Mouse (Mus musculus): ENCODE measurements around the gene Phactr3. TPM values are rescaled to one million over a fixed set of nuclear protein-coding genes. Genes with fewer than 3 reads are reported as not detected.

Gene Phactr3
- polyA plus RNA-seq, 1 experiment from 2014 or later, result 0.04 TPM

- Histone ChIP-seq H3K4me2 (ENCODE audit: low read depth, low read length) (no peak overlapping the region), H3K4me1 (ENCODE audit: control insufficient read depth, low read depth, low read length) (no peaks in the 10 kb centered on the region), H3K36me3 (ENCODE audit: control insufficient read depth, insufficient read depth) (no peaks in the 10 kb centered on the region), H3K27ac (ENCODE audit: low read length) (no peak overlapping the region), H3K27me3 (ENCODE audit: control insufficient read depth, insufficient read depth, low read depth, low read length) (peaks cover 15% of the 10 kb centered on the region), H3K9me3 (replicated peaks; ENCODE audit: control insufficient read depth, low read length) (no peaks in the 10 kb centered on the region), H3K4me3 (ENCODE audit: low read depth, low read length) (no peak overlapping the region), H3K9ac (ENCODE audit: low read depth, low read length) (no peak overlapping the region)
- 63% methylated on average over 8 of the region's 8 CpGs for WGBS (ENCODE audit: insufficient replicate concordance)
- no peak for ATAC-seq (ENCODE audit: low read depth)
Observed at GRCm38 (mm10) chr2:178120651-178121374, 2.0 kb downstream of the Phactr3 start.

DNA sequence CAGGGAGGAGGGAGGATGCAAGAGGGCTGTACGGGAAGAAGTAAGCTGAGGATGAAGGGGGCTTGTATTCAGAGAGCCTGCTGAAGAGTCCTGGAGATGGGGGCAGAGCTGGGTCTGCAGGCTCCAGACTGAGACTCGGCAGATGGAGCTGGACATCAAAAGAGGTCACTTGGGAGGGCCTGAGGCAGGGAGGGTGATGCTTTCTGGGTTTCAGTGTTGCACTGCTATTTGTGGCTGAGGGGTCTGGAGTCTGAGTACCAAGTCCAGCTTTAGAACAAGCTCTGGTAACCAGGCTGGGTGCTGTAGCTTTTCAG lies 2.6 kb downstream of the Phactr3 start:
- Histone ChIP-seq H3K4me2 (ENCODE audit: low read depth, low read length) (no peak overlapping the region), H3K27me3 (ENCODE audit: control insufficient read depth, insufficient read depth, low read depth, low read length) (peaks cover 15% of the 10 kb centered on the region), H3K27ac (ENCODE audit: low read length) (no peak overlapping the region), H3K36me3 (ENCODE audit: control insufficient read depth, insufficient read depth) (no peaks in the 10 kb centered on the region), H3K9ac (ENCODE audit: low read depth, low read length) (no peak overlapping the region), H3K4me3 (ENCODE audit: low read depth, low read length) (no peak overlapping the region), H3K9me3 (replicated peaks; ENCODE audit: control insufficient read depth, low read length) (no peaks in the 10 kb centered on the region), H3K4me1 (ENCODE audit: control insufficient read depth, low read depth, low read length) (no peaks in the 10 kb centered on the region)
- no peak for ATAC-seq (ENCODE audit: low read depth)
- 54% methylated on average over 2 of the region's 2 CpGs for WGBS (ENCODE audit: insufficient replicate concordance)

DNA sequence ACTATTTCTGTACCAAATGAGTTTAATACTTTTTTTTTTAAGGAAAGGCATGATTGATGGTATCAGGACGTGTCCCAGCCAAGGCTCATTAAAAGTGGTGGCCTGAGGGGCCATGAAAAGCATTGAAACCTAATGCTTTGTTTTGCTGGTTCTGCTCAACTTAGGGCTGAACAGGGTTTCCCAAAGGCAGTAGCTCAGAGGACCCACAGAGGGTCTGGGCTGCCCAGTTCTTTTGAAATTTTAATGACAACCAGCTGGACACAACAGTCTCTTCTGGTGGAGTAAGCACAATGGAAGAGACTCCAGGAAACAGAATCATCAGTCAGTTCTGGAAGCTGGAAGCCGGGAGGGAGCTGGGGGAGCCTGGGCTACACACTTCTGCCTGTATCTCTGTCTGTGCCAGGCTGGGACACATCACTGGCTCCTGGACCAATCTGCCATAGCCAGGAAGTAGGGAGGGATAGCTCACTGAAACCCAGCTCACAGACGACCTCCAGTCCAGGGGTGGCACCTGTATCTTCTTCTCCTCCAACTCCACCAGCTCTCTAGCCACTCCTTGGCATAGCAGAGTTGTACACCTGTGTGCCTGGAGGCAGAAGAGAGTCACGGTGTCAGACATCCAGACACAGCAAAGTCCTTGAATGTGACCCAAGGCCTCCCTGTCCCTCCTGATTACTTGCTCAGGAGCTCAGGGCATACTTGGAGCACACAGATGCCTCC lies 3.3 kb downstream of the Phactr3 start:
- Histone ChIP-seq H3K36me3 (ENCODE audit: control insufficient read depth, insufficient read depth) (no peaks in the 10 kb centered on the region), H3K27ac (ENCODE audit: low read length) (no peak overlapping the region), H3K4me1 (ENCODE audit: control insufficient read depth, low read depth, low read length) (no peaks in the 10 kb centered on the region), H3K9me3 (replicated peaks; ENCODE audit: control insufficient read depth, low read length) (no peaks in the 10 kb centered on the region), H3K4me3 (ENCODE audit: low read depth, low read length) (no peak overlapping the region), H3K9ac (ENCODE audit: low read depth, low read length) (no peak overlapping the region), H3K27me3 (ENCODE audit: control insufficient read depth, insufficient read depth, low read depth, low read length) (peaks cover 15% of the 10 kb centered on the region), H3K4me2 (ENCODE audit: low read depth, low read length) (no peak overlapping the region)
- ATAC-seq (ENCODE audit: low read depth), result no peak
- 35% methylated on average over 4 of the region's 4 CpGs for WGBS (ENCODE audit: insufficient replicate concordance)

DNA sequence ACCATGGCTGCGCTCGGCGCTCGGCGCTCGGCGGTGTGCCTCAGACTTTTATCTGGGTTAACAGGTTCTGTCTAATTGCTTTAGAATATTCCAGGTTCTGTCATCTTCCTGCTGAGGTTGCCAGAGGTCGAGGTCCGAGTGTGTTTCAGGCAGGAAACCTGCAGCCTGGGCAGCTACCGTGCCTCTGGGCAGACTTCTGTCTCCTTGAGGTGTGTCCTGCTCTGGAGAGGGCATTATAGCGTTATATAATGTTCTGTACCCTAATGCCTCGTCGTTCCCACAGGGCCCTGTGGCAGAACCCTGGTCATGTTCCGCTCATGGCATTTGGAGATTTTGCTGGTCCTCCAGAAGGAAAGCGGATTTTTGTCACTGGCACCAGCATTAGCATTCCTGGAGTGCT lies 4.7 kb downstream of the Phactr3 start:
- Histone ChIP-seq H3K4me1 (ENCODE audit: control insufficient read depth, low read depth, low read length) (no peaks in the 10 kb centered on the region), H3K4me2 (ENCODE audit: low read depth, low read length) (no peak overlapping the region), H3K36me3 (ENCODE audit: control insufficient read depth, insufficient read depth) (no peaks in the 10 kb centered on the region), H3K4me3 (ENCODE audit: low read depth, low read length) (no peak overlapping the region), H3K27me3 (ENCODE audit: control insufficient read depth, insufficient read depth, low read depth, low read length) (peaks cover 11% of the 10 kb centered on the region), H3K9ac (ENCODE audit: low read depth, low read length) (no peak overlapping the region), H3K9me3 (replicated peaks; ENCODE audit: control insufficient read depth, low read length) (no peaks in the 10 kb centered on the region), H3K27ac (ENCODE audit: low read length) (no peak overlapping the region)
- ATAC-seq (ENCODE audit: low read depth), result no peak
- WGBS (ENCODE audit: insufficient replicate concordance), result 54% methylated on average over 15 of the region's 15 CpGs

DNA sequence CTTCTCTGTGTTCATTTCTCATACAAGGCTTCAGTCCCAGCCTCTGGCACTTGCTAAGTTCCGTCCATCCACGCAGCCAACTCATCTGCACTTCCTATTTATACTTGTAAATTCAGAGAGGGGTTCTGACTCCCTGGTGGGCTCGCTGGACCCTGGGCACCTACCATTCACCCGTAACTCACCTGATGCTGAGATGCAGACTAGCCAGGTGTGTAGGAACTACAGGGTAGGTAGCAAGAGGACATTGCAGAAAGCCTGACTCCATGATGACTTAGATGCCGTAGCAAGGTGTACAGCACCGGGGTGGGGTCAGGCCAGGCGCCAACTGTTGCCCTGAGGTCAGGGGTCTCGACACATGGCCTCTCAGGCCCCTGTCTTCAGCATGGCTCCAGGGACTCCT lies 6.7 kb downstream of the Phactr3 start:
- Histone ChIP-seq H3K4me2 (ENCODE audit: low read depth, low read length) (no peak overlapping the region), H3K9ac (ENCODE audit: low read depth, low read length) (no peak overlapping the region), H3K4me1 (ENCODE audit: control insufficient read depth, low read depth, low read length) (no peaks in the 10 kb centered on the region), H3K36me3 (ENCODE audit: control insufficient read depth, insufficient read depth) (no peaks in the 10 kb centered on the region), H3K27me3 (ENCODE audit: control insufficient read depth, insufficient read depth, low read depth, low read length) (no peaks in the 10 kb centered on the region), H3K9me3 (replicated peaks; ENCODE audit: control insufficient read depth, low read length) (no peaks in the 10 kb centered on the region), H3K4me3 (ENCODE audit: low read depth, low read length) (no peak overlapping the region), H3K27ac (ENCODE audit: low read length) (no peak overlapping the region)
- no peak for ATAC-seq (ENCODE audit: low read depth)
- 62% methylated on average over 8 of the region's 8 CpGs for WGBS (ENCODE audit: insufficient replicate concordance)

DNA sequence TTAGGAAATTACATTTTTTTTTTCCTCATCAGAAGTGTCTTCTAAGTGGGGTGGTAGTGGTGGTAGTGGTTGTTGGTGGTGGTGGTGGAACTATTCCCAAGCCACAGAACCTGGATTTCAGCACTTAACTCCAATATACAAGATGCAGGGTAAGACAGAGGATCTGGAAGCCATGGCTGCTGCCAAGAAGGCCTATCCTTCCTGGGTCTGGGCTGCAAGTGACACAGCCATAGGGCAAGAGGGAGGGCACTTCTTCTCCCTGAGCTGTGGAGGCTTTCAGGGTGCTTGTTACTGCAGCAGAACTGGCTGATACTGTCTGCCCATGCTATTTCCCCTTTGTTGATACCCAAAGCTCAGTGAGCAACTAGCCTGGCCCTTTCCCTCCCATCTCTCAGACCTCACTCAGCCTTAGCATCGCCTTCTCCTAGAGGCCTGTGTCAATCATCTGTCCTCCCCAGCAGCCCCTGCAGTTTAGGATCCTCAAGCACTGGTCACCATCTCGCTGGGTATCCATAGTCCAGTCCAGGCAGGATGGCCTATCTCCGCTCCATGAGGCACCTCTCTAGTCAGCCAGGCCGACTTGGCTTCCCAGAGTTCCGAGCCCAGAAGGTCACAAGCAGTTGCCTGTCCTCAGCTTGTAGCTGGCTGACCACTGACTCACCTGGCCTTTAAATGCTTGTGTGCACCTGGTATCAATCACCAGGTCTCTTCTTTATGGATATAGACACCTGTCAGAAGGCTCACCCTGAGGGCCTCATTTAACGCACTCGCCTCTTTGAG lies 7.5 kb downstream of the Phactr3 start:
- Histone ChIP-seq H3K9me3 (replicated peaks; ENCODE audit: control insufficient read depth, low read length) (no peaks in the 10 kb centered on the region), H3K4me3 (ENCODE audit: low read depth, low read length) (no peak overlapping the region), H3K36me3 (ENCODE audit: control insufficient read depth, insufficient read depth) (no peaks in the 10 kb centered on the region), H3K27ac (ENCODE audit: low read length) (no peak overlapping the region), H3K27me3 (ENCODE audit: control insufficient read depth, insufficient read depth, low read depth, low read length) (no peaks in the 10 kb centered on the region), H3K4me1 (ENCODE audit: control insufficient read depth, low read depth, low read length) (no peaks in the 10 kb centered on the region), H3K4me2 (ENCODE audit: low read depth, low read length) (no peak overlapping the region), H3K9ac (ENCODE audit: low read depth, low read length) (no peak overlapping the region)
- ATAC-seq (ENCODE audit: low read depth), result no peak
- 73% methylated on average over 7 of the region's 7 CpGs for whole genome bisulfite sequencing (ENCODE audit: insufficient replicate concordance)

GRCm38 (mm10) chr2:178128594-178128993 lies 9.8 kb downstream of the Phactr3 start:
- 41% methylated on average over 5 of the region's 5 CpGs for WGBS (ENCODE audit: insufficient replicate concordance)
- ATAC-seq (ENCODE audit: low read depth), result no peak
- H3K9ac ChIP-seq (ENCODE audit: low read depth, low read length), result no peak overlapping the region
- no peak overlapping the region for H3K4me3 ChIP-seq (ENCODE audit: low read depth, low read length)
- no peak overlapping the region for H3K4me2 ChIP-seq (ENCODE audit: low read depth, low read length)
- H3K4me1 ChIP-seq (ENCODE audit: control insufficient read depth, low read depth, low read length), result no peaks in the 10 kb centered on the region
- H3K36me3 ChIP-seq (ENCODE audit: control insufficient read depth, insufficient read depth), result no peaks in the 10 kb centered on the region
- H3K27me3 ChIP-seq (ENCODE audit: control insufficient read depth, insufficient read depth, low read depth, low read length), result no peaks in the 10 kb centered on the region
- no peaks in the 10 kb centered on the region for H3K9me3 ChIP-seq (replicated peaks; ENCODE audit: control insufficient read depth, low read length)
- no peak overlapping the region for H3K27ac ChIP-seq (ENCODE audit: low read length)

- no peak for ATAC-seq (ENCODE audit: low read depth)
- Histone ChIP-seq H3K4me2 (ENCODE audit: low read depth, low read length) (no peak overlapping the region), H3K27ac (ENCODE audit: low read length) (no peak overlapping the region), H3K36me3 (ENCODE audit: control insufficient read depth, insufficient read depth) (no peaks in the 10 kb centered on the region), H3K27me3 (ENCODE audit: control insufficient read depth, insufficient read depth, low read depth, low read length) (no peaks in the 10 kb centered on the region), H3K9ac (ENCODE audit: low read depth, low read length) (no peak overlapping the region), H3K9me3 (replicated peaks; ENCODE audit: control insufficient read depth, low read length) (no peaks in the 10 kb centered on the region), H3K4me3 (ENCODE audit: low read depth, low read length) (no peak overlapping the region), H3K4me1 (ENCODE audit: control insufficient read depth, low read depth, low read length) (no peaks in the 10 kb centered on the region)
- 56% methylated on average over 4 of the region's 4 CpGs for WGBS (ENCODE audit: insufficient replicate concordance)
Observed at GRCm38 (mm10) chr2:178129161-178129560, 10.4 kb downstream of the Phactr3 start.

DNA sequence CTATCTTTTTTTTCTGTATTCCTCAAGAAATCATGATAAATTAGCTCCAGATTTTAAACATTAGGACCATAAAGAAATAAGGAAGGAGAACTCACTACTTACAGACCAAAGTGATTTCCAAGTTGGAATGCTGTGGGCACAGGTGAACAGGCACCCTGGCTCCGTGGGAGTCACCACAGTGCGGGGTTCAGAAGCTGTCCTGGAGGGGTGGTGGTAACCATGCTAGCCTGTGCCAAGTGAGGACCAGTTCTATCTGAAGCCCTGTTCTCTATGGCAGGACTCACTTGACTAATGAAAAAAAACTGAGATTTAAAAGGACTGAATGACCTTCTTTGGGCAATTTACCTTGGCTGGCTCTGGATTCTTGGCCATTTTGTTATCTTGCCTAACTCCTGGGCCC lies 10.9 kb downstream of the Phactr3 start:
- 60% methylated on average over 2 of the region's 2 CpGs for WGBS (ENCODE audit: insufficient replicate concordance)

More for the DNA sequence above, 10.9 kb downstream of the Phactr3 start:
- Histone ChIP-seq H3K27me3 (ENCODE audit: control insufficient read depth, insufficient read depth, low read depth, low read length) (no peaks in the 10 kb centered on the region), H3K9ac (ENCODE audit: low read depth, low read length) (no peak overlapping the region), H3K4me2 (ENCODE audit: low read depth, low read length) (no peak overlapping the region), H3K36me3 (ENCODE audit: control insufficient read depth, insufficient read depth) (no peaks in the 10 kb centered on the region), H3K9me3 (replicated peaks; ENCODE audit: control insufficient read depth, low read length) (no peaks in the 10 kb centered on the region), H3K27ac (ENCODE audit: low read length) (no peak overlapping the region), H3K4me3 (ENCODE audit: low read depth, low read length) (no peak overlapping the region), H3K4me1 (ENCODE audit: control insufficient read depth, low read depth, low read length) (no peaks in the 10 kb centered on the region)
- ATAC-seq (ENCODE audit: low read depth), result no peak

Measured in liver, embryonic 16.5 days (tissue).